Mouse (Mus musculus) urinary bladder, postnatal 36 days (tissue): ENCODE results near the gene Nr1h2.

Experiments used
- DNase-seq, 2 experiments: peaks; one replicate each; pipeline ENCODE4 v3.0.0; 2022; ENCODE audit warnings: low spot score in 2 of 2, mixed read lengths in 1 of 2

Gene Nr1h2

DNA sequence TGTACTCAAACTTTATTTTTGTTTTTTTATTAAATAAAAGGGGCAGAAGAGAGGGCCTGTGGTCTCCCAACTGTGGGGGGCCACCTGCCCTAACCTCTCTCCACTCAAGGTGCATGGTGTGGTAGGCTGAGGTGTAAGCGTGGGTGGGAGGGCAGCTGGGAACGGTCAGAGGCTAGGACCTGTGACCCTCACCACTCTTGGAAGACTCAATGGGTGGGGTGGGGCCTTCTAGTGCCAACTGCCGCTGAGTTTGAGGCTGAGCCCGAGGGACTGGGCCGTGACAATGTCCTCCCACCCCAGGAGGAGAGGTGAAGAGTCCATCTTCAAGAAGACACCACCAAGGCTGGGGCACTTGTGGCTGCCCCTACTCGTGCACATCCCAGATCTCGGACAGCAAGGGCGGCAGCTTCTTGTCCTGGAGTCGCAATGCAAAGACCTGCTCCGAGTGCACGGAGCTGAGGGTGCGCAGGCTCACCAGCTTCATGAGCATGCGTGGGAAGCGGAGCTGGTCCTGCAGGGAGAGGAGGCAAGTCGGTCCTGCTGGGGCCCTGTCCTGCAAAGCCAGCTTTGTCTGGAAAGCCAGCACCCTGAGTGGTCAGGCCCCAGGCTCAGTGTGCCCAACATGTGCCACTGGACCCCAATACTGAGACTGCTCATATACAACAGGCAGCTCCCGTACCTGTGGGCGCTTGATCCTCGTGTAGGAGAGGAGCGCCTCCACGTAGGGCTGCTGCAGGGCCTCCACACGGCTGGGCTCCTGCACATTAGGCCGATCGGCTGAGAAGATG is 3.9 kb downstream of the Nr1h2 start:
- no peak for DNase-seq

DNA sequence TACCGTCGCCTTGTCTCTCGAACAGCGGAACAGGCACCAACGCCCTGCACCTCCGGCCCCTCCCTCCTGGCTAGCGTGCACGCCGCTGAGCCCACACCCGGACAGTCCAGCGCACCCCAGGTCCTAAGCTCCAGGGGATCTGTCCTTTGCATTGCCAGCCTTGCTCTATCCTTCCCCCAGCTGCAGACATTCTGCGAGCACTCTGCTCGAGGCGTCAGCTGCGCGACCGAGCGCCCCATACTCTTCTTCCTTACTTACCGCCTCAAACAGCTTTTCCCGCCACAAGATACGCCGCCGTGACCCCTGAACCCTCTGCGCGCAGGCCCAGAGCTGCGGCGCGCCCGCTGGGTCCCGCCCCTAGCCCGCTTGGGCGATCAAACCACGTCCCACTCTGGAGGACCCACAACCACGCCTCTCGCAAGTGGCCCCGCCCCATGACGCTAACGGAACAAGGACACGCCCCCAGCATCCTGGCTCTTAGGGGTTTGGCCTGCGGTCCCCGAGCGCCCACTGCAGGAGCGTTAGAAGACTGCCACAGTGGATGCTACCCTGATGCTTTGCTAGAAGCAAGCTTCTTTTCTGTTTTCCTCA is 5.2 kb downstream of the Nr1h2 start, which contains the start of gene Pold1:
TSS of gene Pold1 (minus strand) at position 353 of the 591 bp plus-strand sequence.
- DNase-seq = peak; percentile 100

DNA sequence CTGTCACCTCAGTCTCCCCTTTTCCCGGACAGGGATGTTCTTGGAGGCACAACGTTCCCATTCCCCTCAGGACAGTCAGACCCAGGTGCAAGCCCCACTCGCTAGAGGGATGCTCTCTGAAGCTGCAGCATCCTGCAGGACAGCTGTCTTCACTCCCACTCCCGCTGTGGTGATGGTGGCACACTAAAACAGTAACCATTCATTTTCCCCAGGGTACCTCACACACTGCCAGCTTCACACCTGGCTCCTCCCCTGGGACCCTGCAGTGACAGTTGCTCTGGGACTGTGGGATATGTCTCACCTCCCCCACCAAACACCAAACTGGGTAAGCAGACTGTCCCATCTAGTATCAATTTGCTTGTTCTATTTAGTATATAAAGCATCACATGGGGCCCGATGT is 6.0 kb downstream of the Nr1h2 start:
- no peak for DNase-seq

DNA sequence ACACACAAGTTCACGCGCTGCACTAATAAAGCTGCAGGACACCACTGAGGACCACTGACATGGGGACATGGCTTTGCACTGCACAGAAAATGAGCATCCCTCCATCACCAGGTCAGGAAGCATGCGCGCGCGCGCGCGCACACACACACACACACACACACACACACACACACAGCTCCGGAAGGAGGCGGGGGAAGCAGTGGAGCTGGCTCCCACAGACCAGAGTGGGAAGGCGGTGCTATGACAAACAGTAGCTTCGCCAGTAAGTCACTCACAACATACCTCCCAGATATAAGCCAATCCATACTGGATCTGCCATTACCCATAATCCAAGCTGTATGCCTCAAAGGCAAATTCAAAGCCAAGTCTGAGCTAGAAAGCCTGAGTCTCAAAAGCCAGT is 6.7 kb downstream of the Nr1h2 start:
- no peak for DNase-seq

DNA sequence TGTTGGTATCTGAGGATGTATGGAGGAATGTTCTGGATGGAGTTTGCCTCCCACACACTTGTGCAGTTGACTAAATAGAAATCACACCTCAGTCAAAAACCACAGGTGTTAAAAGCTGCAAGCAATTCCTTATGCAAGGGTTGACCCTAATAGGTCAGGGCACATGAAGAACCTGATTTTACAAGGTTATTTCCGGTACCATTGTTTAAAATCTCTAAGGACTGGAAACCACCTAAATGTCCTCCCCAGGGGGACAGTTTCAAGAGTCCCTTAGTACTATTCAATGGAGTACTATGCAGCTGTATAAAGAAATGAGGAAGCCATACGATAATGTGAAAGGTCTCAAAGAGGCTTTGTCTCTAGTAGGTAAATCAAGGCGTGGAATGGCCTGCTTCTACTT is 7.5 kb downstream of the Nr1h2 start:
- DNase-seq = no peak

DNA sequence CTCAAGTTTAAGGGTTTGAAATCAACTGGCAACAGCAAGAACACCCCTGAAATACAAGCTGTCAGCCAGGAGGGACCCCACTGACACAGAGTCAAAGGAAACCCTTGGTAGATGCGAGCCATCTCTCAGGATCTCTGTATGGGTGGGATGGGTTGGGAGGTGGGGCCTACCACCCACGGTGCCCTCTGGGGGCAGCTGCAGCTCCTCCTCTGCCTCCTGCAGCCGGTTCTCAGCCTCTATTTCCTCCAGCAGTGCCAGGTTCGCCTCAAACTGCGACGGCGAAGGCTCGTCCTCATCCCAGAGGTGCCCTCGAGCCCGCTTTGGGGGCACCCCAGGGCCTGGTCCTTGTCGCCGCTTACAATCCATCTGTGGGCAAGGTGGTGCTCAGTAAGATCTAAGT is 10.7 kb downstream of the Nr1h2 start:
- DNase-seq = no peak

DNA sequence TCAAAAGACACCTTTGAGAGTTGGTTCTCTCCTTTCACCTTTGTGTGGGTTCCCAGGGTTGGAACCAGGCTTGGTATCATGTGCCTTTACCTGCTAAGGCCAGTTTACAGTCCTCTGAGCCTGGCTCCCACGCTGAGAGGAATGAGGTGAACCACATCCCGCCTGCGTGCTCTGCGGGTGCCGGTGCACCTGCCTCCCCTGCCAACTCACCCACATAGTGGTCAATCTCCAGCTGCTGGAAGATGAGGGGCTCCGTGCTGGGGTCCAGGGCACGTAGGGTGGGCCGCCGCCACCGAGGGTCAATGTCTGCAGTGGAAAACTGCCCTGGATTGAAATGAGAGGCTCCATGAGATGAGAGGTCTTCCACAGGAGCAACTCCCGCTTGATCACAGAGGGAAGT is 11.2 kb downstream of the Nr1h2 start:
- no peak for DNase-seq

DNA sequence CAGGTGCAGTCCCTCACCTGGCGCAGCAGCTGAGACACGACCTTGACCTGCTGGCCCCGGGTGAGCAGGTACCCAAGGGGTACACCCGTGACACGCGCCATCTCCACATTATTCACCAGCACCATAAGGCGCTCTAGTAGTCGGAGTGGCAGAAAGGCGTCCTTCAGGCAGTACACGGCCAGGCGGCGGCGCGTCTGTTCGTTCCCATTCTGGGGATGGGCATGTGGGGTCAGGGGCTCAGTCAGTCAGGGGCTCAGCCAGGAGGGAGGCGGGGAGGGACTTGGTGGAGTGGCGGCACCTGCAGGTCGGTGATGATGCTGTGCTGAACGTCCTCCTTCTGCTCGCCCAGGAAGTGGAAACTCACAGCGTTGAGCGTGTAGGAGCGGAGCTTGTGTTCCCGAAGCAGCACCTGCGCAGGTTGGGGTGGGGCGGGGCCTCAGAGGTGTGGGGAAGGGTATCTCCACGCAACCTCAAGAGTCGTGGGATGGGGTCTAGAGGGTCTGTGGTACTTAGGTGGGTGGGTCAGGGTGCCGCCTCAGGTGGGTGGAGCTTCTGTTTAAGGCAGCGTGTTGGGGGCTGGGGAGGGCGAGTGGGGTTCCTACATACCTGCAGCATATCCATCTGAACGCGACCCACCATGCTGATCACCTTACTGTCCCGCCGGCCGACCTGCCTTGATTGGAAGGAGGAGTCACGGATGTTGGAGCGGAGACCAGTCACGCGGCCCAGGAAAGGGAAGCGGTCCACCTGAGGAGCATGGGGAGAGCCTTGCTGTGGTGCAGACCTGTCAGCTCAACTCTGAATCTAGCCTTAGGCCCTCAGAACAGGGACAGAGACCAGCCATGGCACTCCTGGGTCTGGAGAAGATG is 14.8 kb downstream of the Nr1h2 start:
- DNase-seq = no peak

DNA sequence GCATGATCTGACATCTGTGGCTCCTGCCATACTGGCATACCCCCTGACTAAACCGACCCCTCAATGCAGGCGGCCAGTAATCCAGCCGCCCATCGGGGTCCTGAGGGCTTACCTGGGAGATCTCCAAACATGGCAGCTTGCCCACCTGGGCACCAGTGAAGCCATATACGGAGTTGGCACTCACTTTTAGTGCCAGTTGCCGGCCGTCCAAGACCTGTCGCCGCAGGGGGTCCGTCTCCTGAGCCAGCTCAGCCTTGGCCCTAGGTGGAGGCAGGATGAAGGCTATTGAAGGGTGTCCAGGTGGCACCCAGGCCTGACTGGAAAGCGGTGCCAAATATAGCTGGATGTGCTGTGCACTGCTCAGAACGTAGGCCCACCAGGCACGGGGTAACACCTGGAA is 16.3 kb downstream of the Nr1h2 start:
- DNase-seq = no peak

DNA sequence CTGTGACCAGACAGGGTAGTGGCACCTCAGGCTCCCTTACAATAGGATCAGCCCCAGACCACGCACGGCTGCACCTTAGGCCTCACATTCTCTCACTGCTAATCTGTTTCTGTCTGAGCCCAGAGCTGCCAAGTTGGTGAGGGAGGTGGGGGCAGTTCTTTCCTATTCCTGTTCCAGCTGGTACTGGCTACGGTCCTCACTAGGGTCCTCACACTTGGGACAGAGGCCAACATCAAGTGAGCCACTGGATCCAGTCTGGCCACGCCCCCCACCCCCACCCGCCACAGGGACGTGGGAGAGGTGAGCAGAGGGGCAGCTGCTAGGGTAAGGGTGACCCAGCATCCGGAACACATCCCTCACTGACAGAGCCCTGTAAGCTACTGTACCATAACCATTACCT is 16.7 kb downstream of the Nr1h2 start:
- DNase-seq = no peak

DNA sequence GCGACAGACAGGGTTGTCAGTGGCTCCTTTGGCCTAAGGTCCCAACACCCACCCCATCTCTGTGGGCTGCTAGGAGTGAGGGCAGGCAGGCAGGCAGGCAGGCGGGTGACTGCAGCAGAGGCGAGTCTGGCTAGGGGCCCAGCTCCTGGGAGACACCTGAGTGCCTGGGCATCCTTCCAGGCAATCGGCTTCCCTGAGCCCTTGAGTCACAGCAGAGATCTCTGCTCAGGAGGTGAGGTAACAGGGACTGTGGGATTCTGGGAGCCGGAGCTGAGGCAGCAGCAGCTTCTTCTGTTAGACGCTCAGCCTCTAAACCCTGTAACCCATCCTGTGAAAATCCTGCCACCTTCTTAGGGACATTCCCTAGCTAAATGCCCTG is 17.2 kb downstream of the Nr1h2 start:
- no peak for DNase-seq

DNA sequence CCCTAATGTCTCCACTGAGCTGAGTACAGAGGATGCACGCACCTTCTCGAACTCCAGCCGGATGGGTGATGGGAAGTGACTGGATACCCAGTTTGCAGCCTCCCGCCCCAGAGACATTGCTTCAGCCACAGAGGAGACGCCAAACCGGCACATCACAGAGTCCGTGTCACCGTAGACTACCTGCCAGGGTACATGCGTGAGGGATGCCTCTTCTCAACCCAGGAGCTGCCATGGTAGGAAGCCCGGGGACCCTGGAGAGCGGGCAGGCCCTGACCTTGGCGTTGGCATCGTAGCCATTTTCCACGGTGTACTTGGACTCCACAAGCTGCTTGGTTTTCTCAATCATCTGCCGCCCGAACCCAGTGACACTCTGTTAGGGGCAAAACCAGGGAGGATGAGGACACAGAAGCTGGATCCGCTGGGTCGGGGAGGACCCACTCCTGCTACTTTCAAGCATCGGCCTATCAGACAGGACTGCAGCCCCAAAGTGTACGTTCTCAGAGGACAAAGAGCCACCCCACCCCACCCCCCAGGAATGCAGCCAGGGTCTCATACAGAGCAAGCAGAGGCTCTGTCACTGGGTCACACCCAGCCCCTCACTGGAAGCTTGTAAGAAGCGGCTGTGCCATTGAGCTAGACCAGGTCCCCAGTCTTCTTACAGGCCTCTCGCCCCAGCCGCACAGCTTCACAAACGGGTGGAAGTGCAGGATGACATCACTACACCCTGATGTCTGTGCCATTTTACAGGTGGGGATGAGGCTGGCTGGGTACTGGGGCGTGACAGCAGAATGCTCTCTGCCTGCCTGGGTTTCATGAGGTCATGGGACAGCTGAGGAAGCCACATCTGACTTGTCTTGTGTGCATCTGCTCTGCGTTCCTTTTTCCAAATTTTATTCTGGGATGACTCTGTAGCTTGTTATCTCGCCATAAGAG is 17.8 kb downstream of the Nr1h2 start:
- no peak for DNase-seq

DNA sequence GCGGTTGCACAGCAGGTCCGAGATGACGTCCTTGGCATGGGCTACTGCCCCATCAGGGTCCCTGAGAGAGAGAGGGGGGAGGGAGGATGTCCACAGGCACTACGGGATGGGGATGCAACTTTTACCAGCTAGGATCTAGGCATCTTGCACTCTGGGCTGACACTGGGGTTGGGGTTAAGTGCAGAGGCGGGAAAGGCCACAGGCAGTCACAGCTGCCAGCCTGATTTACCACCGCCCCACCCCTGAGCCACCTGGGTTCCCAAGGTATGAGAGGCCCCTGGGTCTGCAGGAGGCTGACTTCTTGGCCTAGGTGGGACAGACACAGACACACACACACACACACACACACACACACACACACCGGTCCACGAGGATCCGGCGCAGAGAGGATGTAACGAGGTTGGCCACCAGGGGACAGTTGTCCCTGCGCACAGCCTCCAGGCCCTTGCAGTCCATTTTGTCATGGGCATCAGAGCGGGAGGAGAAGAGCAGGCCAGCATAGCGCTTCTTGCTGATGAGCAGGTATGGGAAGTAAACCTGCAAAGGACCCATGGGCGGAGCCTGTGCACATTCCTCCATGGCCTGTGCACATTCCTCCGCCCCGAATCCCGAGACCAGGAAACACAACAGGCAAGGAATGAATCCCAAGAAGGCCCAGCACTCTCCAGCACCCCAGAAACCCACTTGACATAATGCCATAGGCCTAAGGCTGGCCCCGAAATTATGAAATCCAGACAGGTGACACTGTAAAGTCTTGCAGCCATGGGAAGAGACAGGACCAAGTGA is 18.9 kb downstream of the Nr1h2 start:
- DNase-seq = no peak

DNA sequence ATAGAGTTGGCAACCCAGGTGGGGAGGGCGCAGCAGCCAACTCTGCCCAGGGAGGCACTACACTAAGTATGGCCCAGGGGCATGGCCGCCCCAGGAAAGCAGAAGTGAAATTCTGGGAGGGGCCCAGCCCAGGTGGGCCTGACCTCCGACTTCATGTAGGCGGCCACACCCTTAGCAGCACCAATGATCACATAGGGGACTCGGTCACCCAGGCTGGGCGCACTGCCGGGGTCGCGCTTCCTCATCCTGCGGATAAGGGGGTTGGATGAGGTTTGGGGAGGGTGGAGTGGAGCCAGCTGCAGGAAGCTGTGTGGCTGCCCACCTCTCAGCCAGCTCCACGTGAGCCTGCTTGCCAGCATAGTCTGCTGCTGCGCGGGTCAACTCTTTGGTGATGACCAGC is 19.5 kb downstream of the Nr1h2 start:
- no peak for DNase-seq

DNA sequence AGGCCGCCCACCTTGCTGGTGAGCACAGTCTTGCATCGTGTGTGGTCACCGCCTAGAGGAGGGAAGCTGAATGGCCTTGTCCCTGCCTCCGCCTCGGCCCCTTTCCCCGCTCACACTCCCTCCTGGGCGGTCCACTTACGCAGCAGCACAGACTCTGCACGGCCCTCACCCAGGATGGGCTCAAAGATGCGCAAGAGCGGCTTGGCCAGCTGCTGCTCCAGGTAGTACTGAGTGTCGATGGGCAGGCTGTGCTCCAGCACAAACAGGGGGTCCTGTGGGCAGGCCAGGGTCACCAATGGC is 20.1 kb downstream of the Nr1h2 start:
- DNase-seq = no peak

DNA sequence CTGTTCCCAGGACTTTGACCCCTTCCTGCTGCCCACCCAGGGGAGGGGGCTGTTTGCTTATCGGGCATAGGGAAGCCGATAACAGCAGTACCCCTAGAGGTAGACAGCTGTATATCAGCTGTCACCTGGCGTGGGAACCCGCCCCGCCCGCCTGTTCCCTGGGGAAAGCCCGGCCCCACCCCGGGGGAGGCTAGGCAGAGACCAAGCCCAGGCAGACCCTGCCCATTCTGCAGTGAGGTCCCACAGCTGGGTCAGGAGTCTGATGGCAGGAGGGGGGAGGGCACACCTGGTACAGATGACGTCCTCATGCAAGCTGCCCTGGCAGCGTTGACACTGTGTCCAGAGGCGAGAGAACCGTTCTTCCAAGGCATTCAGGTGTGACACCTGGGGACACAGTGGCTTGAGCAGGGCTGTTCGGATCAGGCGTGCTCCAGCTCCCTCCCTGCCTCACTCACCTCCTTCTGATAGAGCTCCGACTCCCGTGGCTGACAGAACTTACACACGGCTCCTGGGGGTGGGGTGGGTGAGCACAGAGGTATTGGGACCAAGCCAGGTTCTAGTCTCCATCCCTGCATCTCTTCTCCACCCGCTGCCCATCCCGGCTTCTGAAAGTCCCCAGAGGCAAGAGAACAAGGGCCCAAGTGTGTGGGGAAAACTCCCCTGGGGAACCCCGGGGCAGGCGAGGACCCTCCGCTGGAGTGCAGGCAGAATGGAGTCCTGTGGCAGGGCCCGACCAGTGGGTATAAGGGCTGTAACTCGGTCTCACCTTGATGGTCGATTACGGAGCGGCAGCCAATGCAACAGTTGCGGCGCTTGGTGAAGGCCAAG is 20.6 kb downstream of the Nr1h2 start:
- DNase-seq = no peak

DNA sequence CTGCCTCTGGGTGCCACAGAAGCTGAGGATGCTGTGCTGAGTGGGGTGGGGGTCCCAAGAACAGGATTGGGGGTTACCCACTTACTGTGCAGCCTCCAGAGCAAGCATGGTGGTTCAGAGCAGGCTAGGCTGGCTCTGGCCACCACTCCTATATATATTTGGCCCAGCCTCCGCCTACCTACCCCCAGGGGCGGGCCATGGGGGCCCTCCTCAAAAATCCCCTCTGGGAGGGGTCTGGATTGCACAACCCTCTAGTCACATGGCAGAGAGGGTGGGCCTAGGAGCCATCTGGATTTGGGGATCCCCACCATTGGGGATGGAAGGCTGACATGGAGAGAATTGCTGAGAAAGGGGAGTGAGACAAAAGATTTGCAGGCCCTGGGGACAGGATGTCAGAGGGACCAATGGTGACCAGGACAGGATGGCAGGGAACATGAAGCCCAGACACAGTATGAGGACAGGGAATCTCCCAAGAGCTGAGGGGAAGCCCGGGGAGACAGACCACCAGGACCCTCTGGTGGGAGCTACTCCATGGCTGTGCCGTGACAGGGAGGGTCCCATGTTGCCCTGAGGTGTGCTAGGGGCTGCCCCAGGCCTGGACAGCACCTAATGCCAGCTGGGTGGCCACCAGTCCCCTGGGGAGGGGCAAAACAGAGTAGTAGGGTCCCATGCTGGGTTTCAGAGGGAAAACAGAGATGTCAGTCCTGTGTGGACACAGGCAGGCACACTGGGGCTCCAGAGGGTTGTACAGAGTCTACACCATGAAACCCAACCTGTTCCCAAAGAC is 21.6 kb downstream of the Nr1h2 start, which contains the start of gene Spib:
TSS of gene Spib (minus strand) at position 126 of the 787 bp plus-strand sequence.
- DNase-seq = no peak

DNA sequence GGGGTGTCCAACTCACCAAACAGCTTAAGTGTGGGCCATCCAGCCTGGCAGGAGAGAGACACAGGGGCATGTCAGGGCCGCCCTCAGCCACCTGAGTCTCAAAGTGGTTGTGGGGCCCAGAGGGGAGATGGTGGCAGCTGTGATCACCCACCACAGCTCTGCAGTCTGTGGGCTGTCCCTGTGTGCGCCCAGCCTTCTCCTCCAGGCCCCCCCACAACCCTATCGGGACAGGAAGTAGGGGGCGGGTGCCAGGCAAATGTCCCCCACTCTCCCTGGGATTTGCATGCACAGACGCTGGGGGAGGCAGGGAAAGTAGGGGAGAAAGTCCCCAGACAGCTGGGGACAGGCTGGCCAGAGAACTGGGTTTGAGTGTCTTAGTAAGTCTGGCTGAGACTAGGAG is 22.5 kb downstream of the Nr1h2 start:
- DNase-seq = no peak

DNA sequence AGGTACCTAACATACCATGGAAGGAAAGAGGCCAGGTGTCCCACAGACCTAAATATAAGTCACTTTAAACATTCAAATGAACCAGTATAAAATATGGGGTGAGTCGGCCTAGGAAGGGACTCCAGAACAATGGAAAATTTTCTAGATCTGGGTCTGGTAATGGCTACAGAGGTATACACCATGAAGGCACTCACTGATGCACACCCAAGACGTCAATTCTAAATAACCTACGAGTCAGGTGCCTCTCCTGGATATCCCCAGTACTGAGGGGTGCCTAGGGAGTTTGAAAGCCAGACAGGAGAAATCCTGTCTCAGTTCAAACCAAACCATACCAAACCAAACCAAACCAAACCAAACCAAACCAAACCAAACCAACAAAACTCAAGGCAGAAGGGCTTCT is 23.2 kb downstream of the Nr1h2 start:
- no peak for DNase-seq
